Mouse (Mus musculus): ENCODE measurements around the gene Il25. TPM values are rescaled to one million over a fixed set of nuclear protein-coding genes. Genes with fewer than 3 reads are reported as not detected.
"Not testable (repeated sequence)": the region's sequence is repeated elsewhere in the genome, so short reads cannot be mapped to it uniquely, and the experiment has no call there.

The Il25 gene
- polyA plus RNA-seq, 1 experiment from 2014 or later = 0.28 TPM

DNA sequence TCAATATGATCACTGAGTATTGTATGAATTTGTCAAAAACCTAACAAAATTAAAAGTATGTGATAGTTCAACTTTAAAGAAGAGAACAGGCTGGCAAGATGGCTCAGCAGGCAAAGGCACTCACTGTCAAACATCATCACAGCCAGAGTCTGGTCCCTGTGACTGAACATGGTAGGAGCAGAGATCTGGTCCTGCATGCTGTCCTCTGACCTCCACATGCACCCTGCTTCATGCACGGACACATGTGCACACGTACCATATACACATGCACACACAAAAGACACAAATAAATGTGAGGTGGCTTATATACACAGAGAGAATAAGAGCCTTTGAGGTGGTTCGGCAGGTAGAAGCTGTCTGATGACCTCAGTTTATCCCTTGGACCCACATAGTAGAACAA, 23.0 kb downstream of the Il25 start:
- H3K36me3 ChIP-seq (ENCODE audit: control insufficient read depth, insufficient read depth, low read length) = no peaks in the 10 kb centered on the region
- no peak for DNase-seq (ENCODE audit: low spot score)
- no peaks in the 10 kb centered on the region for H3K9me3 ChIP-seq (ENCODE audit: control insufficient read depth, low read length)
- no peak overlapping the region for H3K4me2 ChIP-seq (ENCODE audit: low read length)
- no peak overlapping the region for H3K4me3 ChIP-seq (ENCODE audit: low read depth, low read length)
- no peak overlapping the region for H3K27ac ChIP-seq (ENCODE audit: low read depth)
- H3K4me1 ChIP-seq (replicated peaks; ENCODE audit: control insufficient read depth, insufficient read depth, low read length) = no peaks in the 10 kb centered on the region
- no peaks in the 10 kb centered on the region for H3K27me3 ChIP-seq (replicated peaks; ENCODE audit: control insufficient read depth, insufficient read depth, low read length)
- WGBS = 75% methylated on average over 3 of the region's 3 CpGs
- H3K9ac ChIP-seq (ENCODE audit: low read length) = no peak overlapping the region
- ATAC-seq (replicated peaks; ENCODE audit: low FRiP score, low TSS enrichment, low read depth) = no peak

DNA sequence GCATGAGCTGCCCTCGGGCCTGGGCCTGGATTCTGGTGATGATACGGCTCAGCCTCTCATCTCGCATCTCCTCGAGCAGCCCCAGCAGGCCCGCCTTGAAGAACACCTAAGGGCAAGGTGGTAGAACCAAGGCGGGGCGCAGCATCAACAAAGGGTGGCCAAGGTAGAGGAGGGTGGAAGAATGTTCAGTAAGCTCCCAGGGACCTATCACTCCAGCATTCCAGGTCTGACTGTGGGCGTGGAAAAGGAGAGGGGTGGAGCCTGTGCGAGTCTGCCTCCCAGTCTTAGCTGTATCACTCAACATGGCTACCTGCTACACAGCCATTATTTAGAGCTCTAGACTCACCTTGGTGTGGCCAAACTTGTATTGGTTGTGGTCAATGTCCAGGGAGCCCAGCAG, 24.0 kb downstream of the Il25 start:
- Histone ChIP-seq H3K4me3 (ENCODE audit: low read depth, low read length) (no peak overlapping the region), H3K9me3 (ENCODE audit: control insufficient read depth, low read length) (no peaks in the 10 kb centered on the region), H3K4me2 (ENCODE audit: low read length) (no peak overlapping the region), H3K27me3 (replicated peaks; ENCODE audit: control insufficient read depth, insufficient read depth, low read length) (no peaks in the 10 kb centered on the region), H3K27ac (ENCODE audit: low read depth) (no peak overlapping the region), H3K4me1 (replicated peaks; ENCODE audit: control insufficient read depth, insufficient read depth, low read length) (no peaks in the 10 kb centered on the region), H3K9ac (ENCODE audit: low read length) (no peak overlapping the region), H3K36me3 (ENCODE audit: control insufficient read depth, insufficient read depth, low read length) (no peaks in the 10 kb centered on the region)
- 87% methylated on average over 9 of the region's 9 CpGs for WGBS
- no peak for ATAC-seq (replicated peaks; ENCODE audit: low FRiP score, low TSS enrichment, low read depth)
- DNase-seq (ENCODE audit: low spot score) = no peak

DNA sequence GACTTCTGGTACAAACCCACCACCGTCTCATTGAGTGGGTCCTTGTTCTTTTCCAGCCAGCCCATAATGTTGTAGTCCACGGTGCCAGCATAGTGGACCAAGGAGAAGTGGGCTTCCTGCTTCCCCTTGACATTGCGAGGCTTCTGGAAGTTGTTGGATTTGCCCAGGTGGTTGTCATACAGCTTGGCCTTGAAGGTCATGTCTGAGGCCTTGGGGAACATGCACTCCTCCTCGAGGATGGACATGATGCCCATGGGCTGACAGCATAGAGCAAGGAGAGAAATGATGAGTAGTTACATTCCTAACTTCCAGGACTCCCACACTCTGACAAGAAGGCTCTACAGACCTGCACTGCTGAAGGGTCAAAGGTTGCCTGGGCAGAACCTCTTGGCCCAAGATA, 26.0 kb downstream of the Il25 start:
- H3K9me3 ChIP-seq (ENCODE audit: control insufficient read depth, low read length) = no peaks in the 10 kb centered on the region
- no peak overlapping the region for H3K4me3 ChIP-seq (ENCODE audit: low read depth, low read length)
- DNase-seq (ENCODE audit: low spot score) = no peak
- no peaks in the 10 kb centered on the region for H3K4me1 ChIP-seq (replicated peaks; ENCODE audit: control insufficient read depth, insufficient read depth, low read length)
- no peaks in the 10 kb centered on the region for H3K27me3 ChIP-seq (replicated peaks; ENCODE audit: control insufficient read depth, insufficient read depth, low read length)
- no peak overlapping the region for H3K9ac ChIP-seq (ENCODE audit: low read length)
- H3K27ac ChIP-seq (ENCODE audit: low read depth) = no peak overlapping the region
- ATAC-seq (replicated peaks; ENCODE audit: low FRiP score, low TSS enrichment, low read depth) = no peak
- no peak overlapping the region for H3K4me2 ChIP-seq (ENCODE audit: low read length)
- 89% methylated on average over 4 of the region's 4 CpGs for WGBS
- no peaks in the 10 kb centered on the region for H3K36me3 ChIP-seq (ENCODE audit: control insufficient read depth, insufficient read depth, low read length)

DNA sequence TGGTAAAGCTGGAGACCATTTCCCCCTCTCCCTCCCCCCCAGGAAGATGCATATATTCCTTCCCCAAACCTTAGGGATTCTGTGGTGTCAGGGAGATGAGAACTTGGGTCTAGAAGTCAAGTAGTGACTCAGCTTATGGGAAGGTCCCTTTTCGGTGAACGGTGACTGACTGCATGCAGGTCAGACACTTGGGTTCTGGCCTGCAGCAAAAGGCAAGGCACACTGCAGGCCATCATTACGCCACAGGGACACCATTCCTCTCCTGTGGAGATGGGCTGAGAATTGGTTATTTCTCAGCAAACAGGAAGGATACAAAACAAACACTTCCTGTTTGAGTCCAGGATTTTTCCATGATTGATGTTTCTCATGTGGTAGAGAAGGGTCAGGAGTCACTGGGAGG, 26.7 kb downstream of the Il25 start:
- WGBS = 83% methylated on average over 3 of the region's 3 CpGs
- no peaks in the 10 kb centered on the region for H3K4me1 ChIP-seq (replicated peaks; ENCODE audit: control insufficient read depth, insufficient read depth, low read length)
- H3K4me3 ChIP-seq (ENCODE audit: low read depth, low read length) = no peak overlapping the region
- no peak for ATAC-seq (replicated peaks; ENCODE audit: low FRiP score, low TSS enrichment, low read depth)
- H3K9me3 ChIP-seq (ENCODE audit: control insufficient read depth, low read length) = no peaks in the 10 kb centered on the region
- no peak overlapping the region for H3K27ac ChIP-seq (ENCODE audit: low read depth)
- no peaks in the 10 kb centered on the region for H3K27me3 ChIP-seq (replicated peaks; ENCODE audit: control insufficient read depth, insufficient read depth, low read length)
- DNase-seq (ENCODE audit: low spot score) = no peak
- no peak overlapping the region for H3K9ac ChIP-seq (ENCODE audit: low read length)
- no peak overlapping the region for H3K4me2 ChIP-seq (ENCODE audit: low read length)
- no peaks in the 10 kb centered on the region for H3K36me3 ChIP-seq (ENCODE audit: control insufficient read depth, insufficient read depth, low read length)

DNA sequence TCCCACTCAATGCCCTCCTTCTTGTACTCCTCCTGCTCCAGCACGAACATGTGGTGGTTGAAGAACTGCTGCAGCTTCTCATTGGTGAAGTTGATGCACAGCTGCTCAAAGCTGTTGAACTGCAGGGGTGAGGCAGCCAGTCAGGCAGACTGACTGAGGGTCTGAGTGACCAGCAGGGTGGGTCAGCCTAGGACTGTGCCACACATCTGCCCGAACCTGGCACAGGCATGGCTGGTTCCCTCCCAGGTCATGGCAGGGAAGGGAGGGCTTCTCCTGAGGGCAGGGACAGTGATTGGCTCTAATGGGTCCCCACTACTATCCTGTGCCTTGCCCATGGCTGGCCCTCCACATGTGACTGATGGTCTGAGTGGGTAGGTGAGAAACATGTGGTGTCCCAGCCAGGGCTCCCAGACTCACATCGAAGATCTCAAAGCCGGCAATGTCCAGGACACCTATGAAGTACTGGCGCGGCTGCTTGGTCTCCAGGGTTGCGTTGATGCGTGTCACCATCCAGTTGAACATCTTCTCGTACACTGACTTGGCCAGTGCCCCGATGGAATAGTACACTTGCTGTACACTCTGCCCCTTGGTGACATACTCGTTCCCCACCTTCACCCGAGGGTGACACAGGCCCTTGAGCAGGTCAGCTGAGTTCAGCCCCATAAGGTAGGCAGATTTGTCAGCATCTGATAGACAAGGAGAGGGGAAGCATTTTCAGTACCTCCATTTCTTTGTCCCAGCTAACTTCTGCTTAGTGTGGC, 27.5 kb downstream of the Il25 start:
- 90% methylated on average over 12 of the region's 12 CpGs for WGBS
- not testable (repeated sequence) for ATAC-seq (replicated peaks; ENCODE audit: low FRiP score, low TSS enrichment, low read depth); H3K4me2 ChIP-seq (ENCODE audit: low read length); H3K27ac ChIP-seq (ENCODE audit: low read depth); H3K9me3 ChIP-seq (ENCODE audit: control insufficient read depth, low read length); H3K27me3 ChIP-seq (replicated peaks; ENCODE audit: control insufficient read depth, insufficient read depth, low read length); H3K4me1 ChIP-seq (replicated peaks; ENCODE audit: control insufficient read depth, insufficient read depth, low read length); DNase-seq (ENCODE audit: low spot score); H3K4me3 ChIP-seq (ENCODE audit: low read depth, low read length); H3K36me3 ChIP-seq (ENCODE audit: control insufficient read depth, insufficient read depth, low read length); H3K9ac ChIP-seq (ENCODE audit: low read length)

DNA sequence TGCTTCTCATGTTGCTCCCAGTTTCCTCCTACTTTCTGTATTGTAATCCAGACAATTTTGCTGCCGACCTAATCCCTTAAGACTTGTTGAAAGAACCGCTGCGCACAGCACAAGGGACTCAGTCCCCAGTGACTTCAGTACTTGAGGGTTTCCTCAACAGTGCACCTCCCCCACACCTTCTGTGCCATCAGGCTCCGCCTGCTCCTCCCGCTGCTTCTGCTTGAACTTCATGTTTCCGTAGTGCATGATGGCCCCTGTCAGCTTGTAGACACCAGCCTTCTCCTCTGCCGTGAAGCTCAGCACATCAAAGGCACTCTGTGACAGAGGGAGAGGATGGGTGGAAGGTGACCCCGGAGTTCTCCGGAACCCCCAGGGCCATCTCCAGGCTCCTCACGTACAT, 28.3 kb downstream of the Il25 start:
- no peak for ATAC-seq (replicated peaks; ENCODE audit: low FRiP score, low TSS enrichment, low read depth)
- Histone ChIP-seq H3K4me3 (ENCODE audit: low read depth, low read length) (no peak overlapping the region), H3K27me3 (replicated peaks; ENCODE audit: control insufficient read depth, insufficient read depth, low read length) (no peaks in the 10 kb centered on the region), H3K4me2 (ENCODE audit: low read length) (no peak overlapping the region), H3K9ac (ENCODE audit: low read length) (no peak overlapping the region), H3K27ac (ENCODE audit: low read depth) (no peak overlapping the region), H3K4me1 (replicated peaks; ENCODE audit: control insufficient read depth, insufficient read depth, low read length) (no peaks in the 10 kb centered on the region), H3K9me3 (ENCODE audit: control insufficient read depth, low read length) (no peaks in the 10 kb centered on the region), H3K36me3 (ENCODE audit: control insufficient read depth, insufficient read depth, low read length) (no peaks in the 10 kb centered on the region)
- WGBS = 69% methylated on average over 10 of the region's 10 CpGs
- DNase-seq (ENCODE audit: low spot score) = no peak

DNA sequence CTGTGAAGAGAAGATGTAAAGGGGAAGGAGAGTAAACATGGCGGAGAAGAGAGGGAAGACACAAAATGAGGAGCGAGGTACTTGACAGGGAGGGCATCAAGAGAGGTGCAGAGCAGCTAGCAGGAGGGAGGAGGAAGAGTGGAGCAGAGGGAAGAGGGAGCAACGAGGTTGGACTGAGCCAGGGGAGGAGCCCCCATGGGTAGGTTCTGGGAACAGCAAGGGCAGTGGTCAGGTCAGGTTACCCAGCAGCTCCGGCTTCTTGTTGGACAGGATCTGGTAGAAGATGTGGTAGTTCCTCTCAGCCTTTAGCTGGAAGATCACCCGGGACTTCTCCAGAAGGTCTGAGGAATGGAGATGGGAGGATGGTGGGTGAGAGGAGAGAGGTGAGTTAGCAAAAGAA, 29.0 kb downstream of the Il25 start:
- Histone ChIP-seq H3K27me3 (replicated peaks; ENCODE audit: control insufficient read depth, insufficient read depth, low read length) (no peaks in the 10 kb centered on the region), H3K9me3 (ENCODE audit: control insufficient read depth, low read length) (no peaks in the 10 kb centered on the region), H3K9ac (ENCODE audit: low read length) (no peak overlapping the region), H3K4me1 (replicated peaks; ENCODE audit: control insufficient read depth, insufficient read depth, low read length) (no peaks in the 10 kb centered on the region), H3K4me3 (ENCODE audit: low read depth, low read length) (no peak overlapping the region), H3K4me2 (ENCODE audit: low read length) (no peak overlapping the region), H3K27ac (ENCODE audit: low read depth) (no peak overlapping the region), H3K36me3 (ENCODE audit: control insufficient read depth, insufficient read depth, low read length) (no peaks in the 10 kb centered on the region)
- WGBS = 77% methylated on average over 5 of the region's 5 CpGs
- ATAC-seq (replicated peaks; ENCODE audit: low FRiP score, low TSS enrichment, low read depth) (no peak), DNase-seq (ENCODE audit: low spot score) (no peak)

DNA sequence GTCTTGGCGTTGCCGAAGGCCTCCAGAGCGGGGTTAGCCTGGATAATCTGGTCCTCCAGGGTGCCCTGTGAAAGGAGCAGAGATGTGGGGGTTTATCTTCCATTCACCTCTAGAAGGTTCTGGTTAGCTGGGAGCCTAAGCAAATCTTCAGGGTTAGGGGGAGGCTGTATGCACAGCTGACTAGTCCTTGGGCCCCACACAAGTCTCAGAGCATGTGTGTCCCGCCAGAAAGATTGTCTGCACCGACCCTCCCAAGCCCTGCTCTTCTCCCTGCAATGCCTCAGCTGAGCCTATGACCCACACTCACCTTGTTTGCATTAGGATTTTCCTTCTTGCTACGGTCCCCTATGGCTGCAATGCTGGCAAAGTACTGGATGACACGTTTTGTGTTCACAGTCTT, 30.2 kb downstream of the Il25 start:
- 77% methylated on average over 7 of the region's 7 CpGs for WGBS
- Histone ChIP-seq H3K4me3 (ENCODE audit: low read depth, low read length) (no peak overlapping the region), H3K27me3 (replicated peaks; ENCODE audit: control insufficient read depth, insufficient read depth, low read length) (no peaks in the 10 kb centered on the region), H3K27ac (ENCODE audit: low read depth) (no peak overlapping the region), H3K9me3 (ENCODE audit: control insufficient read depth, low read length) (no peaks in the 10 kb centered on the region), H3K36me3 (ENCODE audit: control insufficient read depth, insufficient read depth, low read length) (no peaks in the 10 kb centered on the region), H3K4me1 (replicated peaks; ENCODE audit: control insufficient read depth, insufficient read depth, low read length) (no peaks in the 10 kb centered on the region), H3K4me2 (ENCODE audit: low read length) (no peak overlapping the region), H3K9ac (ENCODE audit: low read length) (no peak overlapping the region)
- no peak for ATAC-seq (replicated peaks; ENCODE audit: low FRiP score, low TSS enrichment, low read depth)
- DNase-seq (ENCODE audit: low spot score) = no peak

DNA sequence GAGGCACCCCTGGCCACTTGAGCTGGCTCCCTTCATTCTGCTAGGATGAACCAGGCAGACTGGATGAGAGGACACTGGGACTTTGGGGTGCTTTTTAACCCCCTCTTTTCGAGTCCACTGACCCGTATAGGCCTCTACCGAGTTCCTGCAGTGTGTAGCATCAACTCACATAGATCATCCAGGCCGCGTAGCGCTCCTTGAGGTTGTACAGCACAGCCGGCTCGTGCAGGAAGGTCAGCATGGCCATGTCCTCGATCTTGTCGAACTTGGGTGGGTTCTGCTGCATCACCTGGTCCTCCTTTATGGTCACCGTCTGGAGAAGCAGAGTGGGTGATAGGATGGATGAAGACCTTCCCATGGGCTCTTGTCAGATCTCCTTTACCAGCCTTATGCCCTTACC, 31.2 kb downstream of the Il25 start:
- Histone ChIP-seq H3K27me3 (replicated peaks; ENCODE audit: control insufficient read depth, insufficient read depth, low read length) (no peaks in the 10 kb centered on the region), H3K9ac (ENCODE audit: low read length) (no peak overlapping the region), H3K4me2 (ENCODE audit: low read length) (no peak overlapping the region), H3K36me3 (ENCODE audit: control insufficient read depth, insufficient read depth, low read length) (no peaks in the 10 kb centered on the region), H3K9me3 (ENCODE audit: control insufficient read depth, low read length) (no peaks in the 10 kb centered on the region), H3K4me3 (ENCODE audit: low read depth, low read length) (no peak overlapping the region), H3K27ac (ENCODE audit: low read depth) (no peak overlapping the region), H3K4me1 (replicated peaks; ENCODE audit: control insufficient read depth, insufficient read depth, low read length) (no peaks in the 10 kb centered on the region)
- DNase-seq (ENCODE audit: low spot score) = no peak
- 91% methylated on average over 11 of the region's 11 CpGs for WGBS
- ATAC-seq (replicated peaks; ENCODE audit: low FRiP score, low TSS enrichment, low read depth) = no peak

All from intestine, embryonic 14.5 days (tissue).